Mouse (Mus musculus): ENCODE measurements around the gene Fgfr1op2.

Fgfr1op2 gene

DNA sequence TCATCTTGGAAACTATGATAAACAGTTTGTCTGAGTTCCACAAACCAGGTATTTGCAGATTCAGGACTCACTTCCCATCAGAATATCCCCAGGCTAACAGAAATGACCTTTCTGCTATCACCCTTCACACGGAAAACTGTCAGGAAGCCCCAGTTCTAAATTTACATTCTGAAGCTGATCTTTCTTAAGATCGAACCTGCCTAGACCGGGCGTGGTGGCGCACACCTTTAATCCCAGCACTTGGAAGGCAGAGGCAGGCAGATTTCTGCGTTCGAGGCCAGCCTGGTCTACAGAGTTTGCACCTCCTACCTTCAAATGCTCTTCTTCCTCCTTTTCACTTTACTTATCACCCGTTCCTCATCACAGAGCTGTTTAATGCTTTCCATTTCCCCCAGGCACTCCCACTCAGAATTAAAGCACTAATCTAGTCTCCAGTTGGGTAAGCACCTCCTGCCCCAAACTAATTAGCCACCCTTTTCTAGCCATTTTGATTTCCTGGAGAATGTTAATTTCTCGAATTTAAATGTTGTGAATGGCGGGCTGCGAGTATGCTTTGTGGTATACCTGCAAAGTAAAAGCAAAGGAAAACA is 64.7 kb downstream of the Fgfr1op2 start:
- no peak for DNase-seq (ENCODE audit: low read depth, low spot score)

- DNase-seq (ENCODE audit: low read depth, low spot score): peak; percentile 99
Observed at GRCm38 (mm10) chr6:146642276-146643183, 65.5 kb downstream of the Fgfr1op2 start, which contains the start of the genes Med21 and Tm7sf3. TSS of gene Med21 (plus strand) at chr6:146642547. TSS of gene Tm7sf3 (minus strand) at chr6:146642824.

DNA sequence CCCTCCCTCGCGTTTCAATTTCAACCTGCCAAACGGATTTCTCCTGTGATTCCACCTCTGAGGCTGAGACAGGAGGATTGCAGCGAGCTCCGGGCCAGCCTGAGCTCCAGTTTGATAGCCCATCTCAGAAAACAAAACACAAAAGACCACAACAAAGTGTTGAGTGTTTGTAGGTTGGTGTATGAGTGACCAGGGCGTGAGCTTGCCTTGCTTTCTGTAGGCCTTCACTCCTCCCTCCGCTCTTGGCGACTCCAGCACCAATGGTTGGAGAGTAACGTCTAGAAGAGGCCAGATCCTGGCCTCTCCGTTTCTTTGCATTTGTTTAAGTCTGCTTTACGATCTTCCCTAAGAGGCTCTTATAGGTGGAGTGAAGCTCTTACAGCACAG is 66.2 kb downstream of the Fgfr1op2 start:
- no peak for DNase-seq (ENCODE audit: low read depth, low spot score)
